Mouse (Mus musculus): ENCODE data around the gene Rem1. TPM values are rescaled to one million over a fixed set of nuclear protein-coding genes. Genes with fewer than 3 reads are reported as not detected.
A peak's percentile ranks its signal among the peaks of the same experiment; 100 is the strongest.

Rem1 gene
- polyA plus RNA-seq, 1 experiment = 0.90 TPM

GRCm38 (mm10) chr2:152617374-152617773 is 9.4 kb upstream of the Rem1 start:
- DNase-seq = no peak
- no peaks in the 10 kb centered on the region for H3K4me1 ChIP-seq (ENCODE audit: control insufficient read depth, insufficient read depth, low read length)
- 61% methylated on average over 5 of the region's 5 CpGs for WGBS
- TF ChIP-seq POLR2A (IDR thresholded peaks at IDR 0.05; ENCODE audit: borderline replicate concordance, insufficient read depth, low read length) (no peak), CTCF (IDR thresholded peaks at IDR 0.05; ENCODE audit: borderline replicate concordance, insufficient read depth, low read depth, low read length) (peak; percentile 14; the same call in 1 of the 2 replicates)
- no peaks in the 10 kb centered on the region for H3K27me3 ChIP-seq (ENCODE audit: control insufficient read depth, insufficient read depth, low read length)
- H3K4me3 ChIP-seq (replicated peaks; ENCODE audit: insufficient read depth, low read depth, low read length) = no peak overlapping the region
- H3K27ac ChIP-seq (ENCODE audit: insufficient read depth, low read length) = no peak overlapping the region

- Histone ChIP-seq H3K27me3 (ENCODE audit: control insufficient read depth, insufficient read depth, low read length) (no peaks in the 10 kb centered on the region), H3K27ac (ENCODE audit: insufficient read depth, low read length) (no peak overlapping the region), H3K4me1 (ENCODE audit: control insufficient read depth, insufficient read depth, low read length) (no peaks in the 10 kb centered on the region), H3K4me3 (replicated peaks; ENCODE audit: insufficient read depth, low read depth, low read length) (no peak overlapping the region)
- no peak for DNase-seq
- TF ChIP-seq POLR2A (IDR thresholded peaks at IDR 0.05; ENCODE audit: borderline replicate concordance, insufficient read depth, low read length) (no peak), CTCF (IDR thresholded peaks at IDR 0.05; ENCODE audit: borderline replicate concordance, insufficient read depth, low read depth, low read length) (no peak)
- 47% methylated on average over 9 of the region's 9 CpGs for WGBS
Observed at GRCm38 (mm10) chr2:152620367-152621134, 6.2 kb upstream of the Rem1 start.

- TF ChIP-seq CTCF (IDR thresholded peaks at IDR 0.05; ENCODE audit: borderline replicate concordance, insufficient read depth, low read depth, low read length) (no peak), POLR2A (IDR thresholded peaks at IDR 0.05; ENCODE audit: borderline replicate concordance, insufficient read depth, low read length) (no peak)
- 86% methylated on average over 13 of the region's 13 CpGs for WGBS
- Histone ChIP-seq H3K4me1 (ENCODE audit: control insufficient read depth, insufficient read depth, low read length) (no peaks in the 10 kb centered on the region), H3K4me3 (replicated peaks; ENCODE audit: insufficient read depth, low read depth, low read length) (no peak overlapping the region), H3K27me3 (ENCODE audit: control insufficient read depth, insufficient read depth, low read length) (peaks cover 2% of the 10 kb centered on the region; the same call in 1 of the 2 replicates), H3K27ac (ENCODE audit: insufficient read depth, low read length) (no peak overlapping the region)
- DNase-seq = no peak
Observed at GRCm38 (mm10) chr2:152622151-152622550, 4.6 kb upstream of the Rem1 start.

- no peak for TF ChIP-seq POLR2A (IDR thresholded peaks at IDR 0.05; ENCODE audit: borderline replicate concordance, insufficient read depth, low read length)
- no peak for TF ChIP-seq CTCF (IDR thresholded peaks at IDR 0.05; ENCODE audit: borderline replicate concordance, insufficient read depth, low read depth, low read length)
- no peak for DNase-seq
- WGBS = 86% methylated on average over 7 of the region's 7 CpGs
- H3K4me1 ChIP-seq (ENCODE audit: control insufficient read depth, insufficient read depth, low read length) = no peaks in the 10 kb centered on the region
- peaks cover 3% of the 10 kb centered on the region; the same call in 1 of the 2 replicates for H3K27me3 ChIP-seq (ENCODE audit: control insufficient read depth, insufficient read depth, low read length)
- no peak within 1 kb of the TSS for H3K27ac ChIP-seq (ENCODE audit: insufficient read depth, low read length)
- no peak within 1 kb of the TSS for H3K4me3 ChIP-seq (replicated peaks; ENCODE audit: insufficient read depth, low read depth, low read length)
Observed at GRCm38 (mm10) chr2:152622953-152623352, 3.8 kb upstream of the Rem1 start, which contains the start of gene Defb25. Gene Defb25, minus strand, starts transcription at chr2:152623053.

- TF ChIP-seq CTCF (IDR thresholded peaks at IDR 0.05; ENCODE audit: borderline replicate concordance, insufficient read depth, low read depth, low read length) (no peak), POLR2A (IDR thresholded peaks at IDR 0.05; ENCODE audit: borderline replicate concordance, insufficient read depth, low read length) (no peak)
- 83% methylated on average over 2 of the region's 2 CpGs for WGBS
Observed at GRCm38 (mm10) chr2:152624566-152624965, 2.2 kb upstream of the Rem1 start.

GRCm38 (mm10) chr2:152625256-152625655 is 1.5 kb upstream of the Rem1 start:
- DNase-seq = no peak
- Histone ChIP-seq H3K4me3 (replicated peaks; ENCODE audit: insufficient read depth, low read depth, low read length) (no peak overlapping the region), H3K27me3 (ENCODE audit: control insufficient read depth, insufficient read depth, low read length) (peaks cover 3% of the 10 kb centered on the region; the same call in 1 of the 2 replicates), H3K27ac (ENCODE audit: insufficient read depth, low read length) (no peak overlapping the region), H3K4me1 (ENCODE audit: control insufficient read depth, insufficient read depth, low read length) (no peaks in the 10 kb centered on the region)
- TF ChIP-seq CTCF (IDR thresholded peaks at IDR 0.05; ENCODE audit: borderline replicate concordance, insufficient read depth, low read depth, low read length) = no peak
- TF ChIP-seq POLR2A (IDR thresholded peaks at IDR 0.05; ENCODE audit: borderline replicate concordance, insufficient read depth, low read length) = no peak
- WGBS = 4% methylated on average over 1 of the region's 1 CpGs

More at GRCm38 (mm10) chr2:152624566-152624965, 2.2 kb upstream of the Rem1 start:
- DNase-seq = no peak
- Histone ChIP-seq H3K4me3 (replicated peaks; ENCODE audit: insufficient read depth, low read depth, low read length) (no peak overlapping the region), H3K4me1 (ENCODE audit: control insufficient read depth, insufficient read depth, low read length) (no peaks in the 10 kb centered on the region), H3K27me3 (ENCODE audit: control insufficient read depth, insufficient read depth, low read length) (peaks cover 3% of the 10 kb centered on the region; the same call in 1 of the 2 replicates), H3K27ac (ENCODE audit: insufficient read depth, low read length) (no peak overlapping the region)

GRCm38 (mm10) chr2:152628066-152628465 is 1.3 kb downstream of the Rem1 start:
- H3K4me1 ChIP-seq (ENCODE audit: control insufficient read depth, insufficient read depth, low read length) = no peaks in the 10 kb centered on the region
- 38% methylated on average over 17 of the region's 17 CpGs for WGBS
- no peak overlapping the region for H3K4me3 ChIP-seq (replicated peaks; ENCODE audit: insufficient read depth, low read depth, low read length)
- TF ChIP-seq POLR2A (IDR thresholded peaks at IDR 0.05; ENCODE audit: borderline replicate concordance, insufficient read depth, low read length) (no peak), CTCF (IDR thresholded peaks at IDR 0.05; ENCODE audit: borderline replicate concordance, insufficient read depth, low read depth, low read length) (no peak)
- DNase-seq = no peak
- no peak overlapping the region for H3K27ac ChIP-seq (ENCODE audit: insufficient read depth, low read length)
- H3K27me3 ChIP-seq (ENCODE audit: control insufficient read depth, insufficient read depth, low read length) = peaks cover 3% of the 10 kb centered on the region; the same call in 1 of the 2 replicates

GRCm38 (mm10) chr2:152629239-152629638 is 2.5 kb downstream of the Rem1 start:
- Histone ChIP-seq H3K27me3 (ENCODE audit: control insufficient read depth, insufficient read depth, low read length) (peaks cover 3% of the 10 kb centered on the region; the same call in 1 of the 2 replicates), H3K4me1 (ENCODE audit: control insufficient read depth, insufficient read depth, low read length) (no peaks in the 10 kb centered on the region), H3K27ac (ENCODE audit: insufficient read depth, low read length) (no peak overlapping the region), H3K4me3 (replicated peaks; ENCODE audit: insufficient read depth, low read depth, low read length) (no peak overlapping the region)
- WGBS = 55% methylated on average over 3 of the region's 3 CpGs
- no peak for DNase-seq
- no peak for TF ChIP-seq CTCF (IDR thresholded peaks at IDR 0.05; ENCODE audit: borderline replicate concordance, insufficient read depth, low read depth, low read length)
- no peak for TF ChIP-seq POLR2A (IDR thresholded peaks at IDR 0.05; ENCODE audit: borderline replicate concordance, insufficient read depth, low read length)
